Mouse (Mus musculus) embryonic fibroblast, embryonic 13.5 days (primary cell): Measurements from ENCODE around the gene Mok.

ENCODE experiments used
- CTCF ChIP-seq: IDR thresholded peaks from 2 replicates; pipeline ENCODE4 v1.5.1; 2011; ENCODE audit warnings: mild to moderate bottlenecking, control low read depth, low read length, moderate library complexity, borderline replicate concordance; ENCODE audit not compliant: insufficient read depth
- POLR2A ChIP-seq: IDR thresholded peaks from 2 replicates; pipeline ENCODE4 v1.6.1; 2011; ENCODE audit warnings: low read depth, mild to moderate bottlenecking, control low read depth, low read length, moderate library complexity

GRCm38 (mm10) chr12:110782278-110782677 is 58.5 kb downstream of the Mok start:
- TF ChIP-seq CTCF = no peak
- no peak for TF ChIP-seq POLR2A
